Mouse (Mus musculus) intestine, embryonic 15.5 days (tissue): ENCODE data around the gene Zfp367. TPM values are rescaled to one million over a fixed set of nuclear protein-coding genes. Genes with fewer than 3 reads are reported as not detected.

ENCODE experiments used
- ATAC-seq: fragments of 200-750 bp; cut with Nextera tagmentation; 2 replicates; pipeline ENCODE4 v1.8.0; 2017; ENCODE audit warnings: moderate TSS enrichment, moderate library complexity
- H3K27ac ChIP-seq: fragments of 300-500 bp; sonication (generic); 2 replicates; pipeline ENCODE4 v1.5.1; 2015; ENCODE audit warnings: mild to moderate bottlenecking, inconsistent platforms
- H3K27me3 ChIP-seq: fragments of 300-500 bp; sonication (generic); replicated peaks from 2 replicates; pipeline ENCODE4 v1.6.1; 2015; ENCODE audit warnings: inconsistent platforms
- H3K36me3 ChIP-seq: fragments of 300-500 bp; sonication (generic); 2 replicates; pipeline ENCODE4 v1.6.1; 2015; ENCODE audit warnings: inconsistent platforms
- H3K4me1 ChIP-seq: fragments of 300-500 bp; sonication (generic); replicated peaks from 2 replicates; pipeline ENCODE4 v1.6.1; 2015; ENCODE audit warnings: inconsistent platforms
- H3K4me2 ChIP-seq: fragments of 300-500 bp; sonication (generic); replicated peaks from 2 replicates; pipeline ENCODE4 v1.6.1; 2015; ENCODE audit warnings: mild to moderate bottlenecking, inconsistent platforms
- H3K4me3 ChIP-seq: fragments of 300-500 bp; sonication (generic); replicated peaks from 2 replicates; pipeline ENCODE4 v1.5.1; 2015; ENCODE audit warnings: inconsistent platforms
- H3K9ac ChIP-seq: fragments of 300-500 bp; sonication (generic); 2 replicates; pipeline ENCODE4 v1.6.1; 2015; ENCODE audit warnings: inconsistent platforms
- H3K9me3 ChIP-seq: fragments of 300-500 bp; sonication (generic); 2 replicates; pipeline ENCODE4 v1.6.1; 2016; ENCODE audit warnings: inconsistent platforms
- WGBS: fragments of 180-500 bp; shearing (Covaris S2); methylation state at CpG from one replicate; pipeline ENCODE4 v1.1.7; 2015; 5-methylcytosine and 5-hydroxymethylcytosine counted together
- polyA plus RNA-seq: library from polyadenylated mRNA; unstranded; fragments of >200 nt; fragmentation: Nextera tagmentation; extraction: Ambion mirVana; gene quantifications from 2 replicates; pipeline ENCODE4 v1.2.1, GENCODE M21; 2015

Gene Zfp367
- 18.8 and 21.6 TPM in 2 replicates for polyA plus RNA-seq

DNA sequence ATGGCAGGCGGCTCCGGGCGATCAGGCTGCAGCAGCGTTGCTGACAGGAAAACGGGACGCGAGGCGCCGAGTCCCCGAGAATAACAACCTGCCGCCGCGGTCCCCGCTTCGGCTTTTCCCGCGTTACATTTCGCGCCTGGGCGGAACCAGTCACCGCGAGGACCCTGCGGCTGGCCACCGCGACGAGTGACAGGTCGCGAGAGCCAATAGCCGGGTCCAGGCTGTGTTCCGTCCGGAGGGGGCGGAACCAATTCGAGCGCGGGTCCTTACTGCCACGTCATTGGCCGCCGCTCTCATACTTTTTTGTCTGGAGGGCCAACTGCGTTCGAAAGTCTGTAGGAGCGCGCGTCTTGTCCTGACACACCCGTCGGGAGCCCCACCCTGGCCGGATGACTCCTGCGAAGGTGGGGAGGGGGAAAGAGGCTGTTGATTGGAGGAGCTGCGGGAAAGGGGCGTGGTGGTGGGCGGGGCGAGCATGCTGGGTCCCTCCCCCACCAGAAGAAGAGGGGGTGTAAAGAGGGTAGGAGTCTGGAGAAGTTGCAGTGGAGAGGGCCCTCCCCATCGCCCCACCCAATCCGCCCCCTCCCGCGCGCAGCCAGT lies at the start of gene Zfp367:
Zfp367 (minus strand) TSS at position 120 of the 600 bp plus-strand sequence.
- peak within 1 kb of the TSS; percentile 94 for H3K27ac ChIP-seq
- H3K4me2 ChIP-seq, result peak within 1 kb of the TSS; percentile 93
- under 1% methylated on average over 56 of the region's 56 CpGs for WGBS
- H3K27me3 ChIP-seq, result no peaks in the 10 kb centered on the region
- no peaks in the 10 kb centered on the region for H3K9me3 ChIP-seq
- ATAC-seq, result peak; percentile 95
- peak within 1 kb of the TSS; percentile 97 for H3K4me3 ChIP-seq
- H3K4me1 ChIP-seq, result peaks cover 7% of the 10 kb centered on the region
- H3K36me3 ChIP-seq, result no peaks in the 10 kb centered on the region
- peak within 1 kb of the TSS; percentile 77 for H3K9ac ChIP-seq

DNA sequence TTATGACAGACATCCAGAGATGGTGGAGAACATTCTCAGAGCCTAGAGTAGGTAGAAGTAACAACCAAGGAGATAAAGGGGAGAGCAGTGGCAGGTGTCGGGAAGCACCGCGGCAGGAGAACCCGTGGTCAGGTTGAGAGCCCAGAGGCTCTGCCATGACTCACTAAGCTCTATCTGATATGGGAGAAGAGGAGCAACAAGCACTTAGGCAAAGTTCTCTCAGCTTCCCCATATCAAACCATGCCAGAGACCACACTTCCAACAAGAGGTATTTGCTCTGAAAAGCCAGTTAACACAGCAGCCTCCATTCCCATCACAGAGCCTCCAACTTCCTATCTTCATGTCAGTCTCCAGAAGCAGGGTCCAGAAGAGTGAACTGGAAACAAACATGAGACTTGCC lies 47.9 kb upstream of the Zfp367 start:
- 92% methylated on average over 4 of the region's 4 CpGs for WGBS
- H3K27ac ChIP-seq, result no peak overlapping the region

DNA sequence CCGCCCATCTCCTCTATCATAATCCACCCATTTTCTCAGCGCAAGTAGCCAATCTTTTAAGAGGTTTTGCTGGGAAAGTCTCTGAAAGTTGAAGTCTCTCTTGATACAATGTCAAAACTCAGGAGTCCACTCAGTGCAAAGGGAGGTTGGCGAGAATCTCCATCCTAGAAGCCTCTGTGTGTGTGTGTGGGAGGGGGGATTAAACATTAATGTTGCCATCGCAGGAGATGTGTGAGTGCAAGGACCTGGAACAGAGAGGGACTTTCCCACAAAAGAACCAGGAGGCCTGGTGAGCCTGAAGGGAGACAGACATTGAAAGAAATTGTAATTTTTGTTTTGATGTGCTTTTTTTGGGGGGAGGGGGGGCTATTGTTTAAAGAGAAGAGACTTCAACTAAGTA lies 45.3 kb upstream of the Zfp367 start:
- Histone ChIP-seq H3K36me3 (no peaks in the 10 kb centered on the region), H3K9ac (no peak overlapping the region), H3K4me2 (no peak overlapping the region), H3K27ac (no peak overlapping the region), H3K4me1 (no peaks in the 10 kb centered on the region), H3K27me3 (no peaks in the 10 kb centered on the region), H3K9me3 (no peaks in the 10 kb centered on the region), H3K4me3 (no peak overlapping the region)
- WGBS, result 87% methylated on average over 4 of the region's 4 CpGs
- ATAC-seq, result no peak

More for the DNA sequence above, 47.9 kb upstream of the Zfp367 start:
- ATAC-seq, result no peak
- no peaks in the 10 kb centered on the region for H3K27me3 ChIP-seq
- no peaks in the 10 kb centered on the region for H3K4me1 ChIP-seq
- H3K36me3 ChIP-seq, result no peaks in the 10 kb centered on the region
- no peak overlapping the region for H3K4me3 ChIP-seq
- no peak overlapping the region for H3K4me2 ChIP-seq
- no peaks in the 10 kb centered on the region for H3K9me3 ChIP-seq
- H3K9ac ChIP-seq, result no peak overlapping the region

DNA sequence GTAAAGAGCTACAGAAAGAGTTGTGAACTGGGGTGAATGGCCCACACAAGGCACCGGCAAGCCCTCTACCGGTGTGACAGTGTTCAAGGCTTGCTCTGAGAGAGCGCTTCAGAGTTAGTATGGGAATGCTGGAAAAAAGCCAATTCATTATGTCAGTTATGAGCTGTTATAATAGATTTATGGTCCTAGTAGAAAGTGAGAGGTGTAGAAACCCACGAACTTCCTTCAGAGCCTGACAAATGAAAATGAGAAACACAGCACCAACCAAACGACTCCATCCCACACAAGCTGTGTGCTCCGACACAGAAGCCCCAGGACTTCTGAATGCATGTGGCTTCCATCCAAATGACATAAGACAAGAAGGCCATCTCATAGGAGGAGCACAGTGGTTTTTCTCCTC lies 44.9 kb upstream of the Zfp367 start:
- Histone ChIP-seq H3K4me3 (no peak overlapping the region), H3K36me3 (no peaks in the 10 kb centered on the region), H3K9me3 (no peaks in the 10 kb centered on the region), H3K4me1 (no peaks in the 10 kb centered on the region), H3K9ac (no peak overlapping the region), H3K27me3 (no peaks in the 10 kb centered on the region), H3K27ac (no peak overlapping the region), H3K4me2 (no peak overlapping the region)
- ATAC-seq, result no peak
- 78% methylated on average over 6 of the region's 6 CpGs for WGBS

DNA sequence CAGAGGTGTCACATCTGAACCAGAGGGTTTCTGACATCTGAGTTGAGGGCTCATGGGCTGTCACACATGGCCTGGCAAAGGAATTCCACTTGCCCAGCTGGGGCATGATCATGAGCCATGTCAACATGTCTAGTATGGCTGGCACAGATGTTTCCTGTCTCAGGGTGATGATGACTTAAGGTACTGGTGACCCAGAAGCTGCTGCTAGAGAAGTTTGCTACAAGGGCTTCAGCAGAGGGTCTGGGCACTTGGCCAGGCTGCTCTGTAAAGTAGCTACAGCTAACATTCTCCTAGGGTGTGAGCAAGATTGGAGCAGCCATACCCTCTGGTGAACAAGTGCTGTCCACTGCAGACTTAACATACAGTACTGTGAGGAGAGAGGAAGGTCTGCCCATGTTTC lies 34.1 kb upstream of the Zfp367 start:
- Histone ChIP-seq H3K36me3 (no peaks in the 10 kb centered on the region), H3K27me3 (no peaks in the 10 kb centered on the region), H3K9ac (no peak overlapping the region), H3K27ac (no peak overlapping the region), H3K4me2 (no peak overlapping the region), H3K9me3 (no peaks in the 10 kb centered on the region), H3K4me1 (no peaks in the 10 kb centered on the region), H3K4me3 (no peak overlapping the region)
- no peak for ATAC-seq

DNA sequence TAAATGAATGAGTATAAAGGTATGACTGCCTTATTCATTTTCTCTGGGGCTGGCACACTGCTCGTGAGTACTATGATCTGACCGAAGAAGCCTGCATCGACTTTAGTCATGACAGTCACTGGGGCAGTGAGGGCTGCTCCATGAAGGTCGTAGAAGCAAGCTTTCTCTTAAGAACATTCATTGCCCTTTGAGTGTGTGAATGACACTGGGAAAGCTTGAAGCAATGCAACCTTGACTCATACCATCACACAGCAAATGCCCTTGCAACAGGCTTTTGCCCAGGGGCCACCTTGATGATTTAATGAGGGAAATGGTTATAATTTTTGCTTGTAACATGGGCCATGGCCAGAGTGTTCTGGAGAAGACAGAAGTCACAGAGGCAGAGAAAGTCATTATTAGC lies 33.5 kb upstream of the Zfp367 start:
- Histone ChIP-seq H3K4me3 (no peak overlapping the region), H3K9me3 (no peaks in the 10 kb centered on the region), H3K27me3 (no peaks in the 10 kb centered on the region), H3K27ac (no peak overlapping the region), H3K9ac (no peak overlapping the region), H3K36me3 (no peaks in the 10 kb centered on the region), H3K4me1 (no peaks in the 10 kb centered on the region), H3K4me2 (no peak overlapping the region)
- ATAC-seq, result no peak
- WGBS, result 97% methylated on average over 4 of the region's 4 CpGs

DNA sequence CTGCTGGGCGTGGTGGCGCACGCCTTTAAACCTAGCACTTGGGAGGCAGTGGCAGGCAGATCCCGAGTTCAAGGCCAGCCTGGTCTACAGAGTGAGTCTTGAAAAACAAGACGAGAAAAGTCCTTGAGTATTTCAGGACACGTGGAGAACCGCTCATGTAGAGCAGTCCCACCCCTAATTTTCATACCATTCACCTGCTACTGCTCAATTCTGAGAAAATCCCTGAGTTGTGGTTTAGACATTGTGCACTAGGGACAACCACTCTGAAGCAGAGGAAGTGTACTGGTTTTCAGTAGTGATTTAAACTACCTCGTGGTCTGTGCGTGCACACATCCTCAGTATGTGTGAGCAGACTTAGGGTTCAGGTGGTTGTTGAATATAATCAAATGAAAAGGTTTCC lies 32.6 kb upstream of the Zfp367 start:
- Histone ChIP-seq H3K9me3 (no peaks in the 10 kb centered on the region), H3K9ac (no peak overlapping the region), H3K4me3 (no peak overlapping the region), H3K27ac (no peak overlapping the region), H3K4me1 (no peaks in the 10 kb centered on the region), H3K36me3 (no peaks in the 10 kb centered on the region; the same call in 1 of the 2 replicates), H3K4me2 (no peak overlapping the region), H3K27me3 (no peaks in the 10 kb centered on the region)
- no peak for ATAC-seq
- WGBS, result 88% methylated on average over 9 of the region's 9 CpGs

DNA sequence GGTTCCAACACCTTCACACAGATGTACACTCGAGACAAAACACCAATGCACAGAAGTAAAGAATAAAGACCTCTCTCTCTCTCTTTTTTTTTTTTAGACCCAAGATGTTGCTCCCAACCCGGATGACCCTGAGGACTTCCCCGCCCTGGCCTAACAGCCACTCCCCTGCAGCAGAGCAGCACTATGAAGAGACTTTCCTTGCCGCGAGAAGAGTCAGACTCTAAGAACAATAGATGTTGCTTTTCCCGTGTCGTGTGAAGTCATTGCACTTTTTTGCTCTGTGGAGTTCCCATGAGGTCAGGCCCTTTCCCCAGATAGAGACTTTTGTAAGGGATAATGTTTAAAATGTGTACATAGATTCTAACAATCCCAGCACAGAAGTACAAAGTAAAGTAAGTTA lies 32.2 kb upstream of the Zfp367 start:
- Histone ChIP-seq H3K4me3 (no peak overlapping the region), H3K4me2 (no peak overlapping the region), H3K27ac (no peak overlapping the region), H3K27me3 (no peaks in the 10 kb centered on the region), H3K9me3 (no peaks in the 10 kb centered on the region), H3K36me3 (no peaks in the 10 kb centered on the region; the same call in 1 of the 2 replicates), H3K9ac (no peak overlapping the region), H3K4me1 (no peaks in the 10 kb centered on the region)
- WGBS, result 72% methylated on average over 7 of the region's 7 CpGs
- no peak for ATAC-seq

DNA sequence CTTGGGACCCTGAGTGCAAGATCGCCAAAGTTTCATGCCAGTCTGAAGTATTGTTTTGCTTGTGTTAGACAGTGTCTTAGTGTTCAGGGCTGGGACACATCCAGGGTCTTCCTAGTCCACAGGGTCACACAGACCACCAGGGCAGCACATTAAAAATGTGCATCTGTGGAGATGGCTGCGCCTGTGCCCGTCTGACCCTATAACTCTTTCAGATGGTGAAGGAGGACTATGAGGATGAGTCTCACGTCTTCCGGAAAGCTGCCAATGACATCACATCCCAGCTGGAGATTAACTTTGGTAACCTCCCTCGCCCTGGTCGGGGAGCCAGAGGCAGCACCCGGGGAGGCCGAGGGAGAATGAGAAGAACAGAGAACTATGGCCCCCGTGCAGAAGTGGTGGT lies 31.4 kb upstream of the Zfp367 start:
- Histone ChIP-seq H3K36me3 (no peaks in the 10 kb centered on the region; the same call in 1 of the 2 replicates), H3K9ac (no peak overlapping the region), H3K4me2 (no peak overlapping the region), H3K4me1 (no peaks in the 10 kb centered on the region), H3K27me3 (no peaks in the 10 kb centered on the region), H3K4me3 (no peak overlapping the region), H3K9me3 (no peaks in the 10 kb centered on the region), H3K27ac (no peak overlapping the region)
- no peak for ATAC-seq
- 84% methylated on average over 10 of the region's 10 CpGs for WGBS

DNA sequence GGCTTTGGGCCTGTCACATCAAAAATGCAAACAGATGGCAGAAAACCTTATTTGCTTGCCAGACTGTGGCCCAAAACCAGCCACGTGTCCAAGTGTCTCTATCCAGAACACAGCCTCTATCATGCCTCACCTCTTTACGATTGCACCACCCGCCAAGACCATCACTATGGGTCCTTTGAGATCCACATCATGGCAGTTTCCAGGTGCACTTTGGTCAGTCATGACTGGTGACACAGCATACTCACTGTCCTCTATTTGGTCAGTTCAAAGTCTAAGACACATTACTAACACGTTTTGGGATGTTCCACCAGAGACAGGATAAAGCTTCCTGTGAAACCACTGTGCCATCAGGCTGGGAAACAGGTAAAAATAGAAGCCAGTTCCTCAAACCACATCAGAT lies 30.6 kb upstream of the Zfp367 start:
- no peak overlapping the region for H3K9ac ChIP-seq
- WGBS, result 75% methylated on average over 4 of the region's 4 CpGs
- ATAC-seq, result no peak
- no peaks in the 10 kb centered on the region for H3K4me1 ChIP-seq
- no peaks in the 10 kb centered on the region for H3K9me3 ChIP-seq
- H3K27me3 ChIP-seq, result no peaks in the 10 kb centered on the region
- H3K4me3 ChIP-seq, result no peak overlapping the region
- H3K36me3 ChIP-seq, result no peaks in the 10 kb centered on the region; the same call in 1 of the 2 replicates
- H3K4me2 ChIP-seq, result no peak overlapping the region
- no peak overlapping the region for H3K27ac ChIP-seq

DNA sequence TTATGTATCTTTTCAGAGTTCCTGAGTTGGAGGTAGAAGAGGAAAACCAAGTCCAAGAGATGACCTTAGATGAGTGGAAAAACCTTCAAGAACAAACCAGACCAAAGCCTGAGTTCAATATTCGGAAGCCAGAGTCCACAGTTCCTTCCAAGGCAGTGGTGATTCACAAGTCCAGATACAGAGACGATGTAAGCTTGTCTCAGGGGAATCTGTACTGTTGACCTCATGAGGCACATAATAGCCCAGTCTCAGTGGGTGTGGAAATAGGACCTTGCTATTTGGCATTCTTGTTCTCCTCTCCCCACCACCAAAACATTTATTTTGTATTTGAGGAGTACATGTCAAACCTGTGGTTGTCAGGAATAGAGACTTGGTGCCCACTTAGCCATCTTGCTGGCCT lies 29.1 kb upstream of the Zfp367 start:
- no peak overlapping the region for H3K9ac ChIP-seq
- ATAC-seq, result no peak
- 74% methylated on average over 2 of the region's 2 CpGs for WGBS
- H3K4me1 ChIP-seq, result no peaks in the 10 kb centered on the region
- no peak overlapping the region for H3K4me3 ChIP-seq
- H3K27ac ChIP-seq, result no peak overlapping the region
- no peaks in the 10 kb centered on the region for H3K9me3 ChIP-seq
- no peaks in the 10 kb centered on the region for H3K27me3 ChIP-seq
- H3K4me2 ChIP-seq, result no peak overlapping the region
- no peaks in the 10 kb centered on the region; the same call in 1 of the 2 replicates for H3K36me3 ChIP-seq

DNA sequence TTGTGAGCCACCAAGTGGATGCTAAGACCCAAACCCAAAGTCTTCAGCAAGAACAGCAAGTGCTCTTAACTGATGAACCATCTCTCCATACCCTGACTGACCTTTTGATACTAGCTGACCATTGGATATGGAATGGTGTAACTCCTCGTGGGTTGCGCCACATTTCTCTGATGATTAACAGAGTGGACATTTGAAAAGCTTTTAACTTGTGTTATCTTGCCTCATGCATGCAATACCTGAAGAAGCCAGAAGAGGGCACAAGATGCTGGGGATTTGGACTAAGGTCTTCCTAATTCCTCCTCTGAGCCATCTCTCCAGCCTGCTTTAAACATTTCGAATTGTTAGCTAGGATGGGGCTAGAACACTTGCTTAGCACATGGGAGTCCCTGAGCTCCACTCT lies 27.9 kb upstream of the Zfp367 start:
- 82% methylated on average over 3 of the region's 3 CpGs for WGBS
- no peak overlapping the region for H3K4me3 ChIP-seq
- no peaks in the 10 kb centered on the region; the same call in 1 of the 2 replicates for H3K36me3 ChIP-seq
- H3K27me3 ChIP-seq, result no peaks in the 10 kb centered on the region
- no peak overlapping the region for H3K4me2 ChIP-seq
- no peaks in the 10 kb centered on the region for H3K9me3 ChIP-seq
- no peak for ATAC-seq
- no peak overlapping the region for H3K27ac ChIP-seq
- no peak overlapping the region for H3K9ac ChIP-seq
- H3K4me1 ChIP-seq, result no peaks in the 10 kb centered on the region

DNA sequence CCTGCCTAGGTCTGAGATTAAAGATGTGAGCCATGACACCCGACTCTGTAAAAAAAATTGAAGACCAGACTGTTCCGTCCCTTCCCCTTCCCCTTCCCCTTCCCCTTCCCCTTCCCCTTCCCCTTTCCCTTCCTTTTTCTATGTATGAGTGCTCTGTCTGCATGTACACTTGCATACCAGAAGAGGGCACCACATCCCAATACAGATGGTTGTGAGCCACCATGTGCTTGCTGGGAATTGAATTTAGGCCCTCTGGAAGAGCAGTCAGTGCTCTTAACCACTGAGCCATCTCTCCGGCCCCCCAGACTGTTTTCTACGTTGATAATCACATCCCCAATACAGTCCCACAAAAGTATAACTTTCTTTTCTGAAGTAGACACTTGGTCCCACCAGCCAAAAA lies 27.3 kb upstream of the Zfp367 start:
- WGBS, result 92% methylated on average over 4 of the region's 4 CpGs
- no peak overlapping the region for H3K4me3 ChIP-seq
- no peak for ATAC-seq
- H3K27me3 ChIP-seq, result no peaks in the 10 kb centered on the region
- H3K27ac ChIP-seq, result no peak overlapping the region
- no peaks in the 10 kb centered on the region for H3K4me1 ChIP-seq
- no peaks in the 10 kb centered on the region for H3K9me3 ChIP-seq
- H3K4me2 ChIP-seq, result no peak overlapping the region
- H3K9ac ChIP-seq, result no peak overlapping the region
- no peaks in the 10 kb centered on the region; the same call in 1 of the 2 replicates for H3K36me3 ChIP-seq
